Mouse (Mus musculus) C2C12 (cell line): ENCODE measurements around the gene Alpl.

ENCODE experiments used
- CEBPB ChIP-seq: IDR thresholded peaks from one replicate; pipeline ENCODE4 v1.6.1; 2011; ENCODE audit warnings: low read depth, mild to moderate bottlenecking, control low read depth, moderate library complexity
- CTCF ChIP-seq: IDR thresholded peaks from one replicate; pipeline ENCODE4 v1.5.1; 2011; ENCODE audit not compliant: control insufficient read depth, insufficient read depth, insufficient read length
- FOSL1 ChIP-seq: IDR thresholded peaks from one replicate; pipeline ENCODE4 v1.8.0; 2011; ENCODE audit warnings: mild to moderate bottlenecking, low read length; ENCODE audit not compliant: poor library complexity, insufficient read depth, severe bottlenecking
- MAX ChIP-seq: IDR thresholded peaks from one replicate; pipeline ENCODE4 v1.6.1; 2011; ENCODE audit warnings: mild to moderate bottlenecking, control low read depth
- MYOD1 ChIP-seq: IDR thresholded peaks from one replicate; pipeline ENCODE4 v1.6.1; 2011; ENCODE audit warnings: low read depth; ENCODE audit not compliant: control insufficient read depth, insufficient read length
- USF1 ChIP-seq: IDR thresholded peaks from one replicate; pipeline ENCODE4 v1.6.1; 2011; ENCODE audit warnings: low read depth, mild to moderate bottlenecking, control low read depth, moderate library complexity

DNA sequence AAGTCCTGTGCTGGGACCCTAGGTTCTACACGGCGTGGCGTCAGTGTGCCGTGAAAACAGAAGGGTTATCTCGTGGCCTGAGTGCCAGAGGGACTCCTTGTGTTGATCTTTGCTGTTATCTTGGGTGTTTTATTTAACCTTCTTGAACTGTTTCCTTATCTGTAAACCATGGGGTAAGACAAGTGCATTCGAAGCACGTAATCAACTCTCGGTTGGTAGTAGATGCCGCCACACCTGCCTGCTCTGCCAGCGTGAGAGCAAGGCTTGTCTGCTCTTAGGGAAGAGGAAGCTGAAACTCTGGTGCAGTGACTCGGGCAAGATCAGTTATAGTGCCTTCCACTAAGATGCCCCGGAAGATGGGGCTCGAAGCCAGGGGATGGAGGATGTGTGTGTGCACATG is 83.2 kb downstream of the Alpl start:
- TF ChIP-seq CTCF (no peak), MYOD1 (no peak), MAX (no peak), CEBPB (no peak), USF1 (no peak), FOSL1 (no peak)
